Mouse (Mus musculus): ENCODE results near the gene Thrsp.

Gene Thrsp

GRCm38 (mm10) chr7:97418717-97419116 is 1.2 kb upstream of the Thrsp start:
- no peak for DNase-seq (ENCODE audit: low spot score)

GRCm38 (mm10) chr7:97416473-97416872 is 1.1 kb downstream of the Thrsp start:
- DNase-seq (ENCODE audit: low spot score) = no peak

- DNase-seq (ENCODE audit: low spot score) = no peak
These were observed 2.4 kb downstream of the Thrsp start for GRCm38 (mm10) chr7:97414915-97415687.

- DNase-seq (ENCODE audit: low spot score) = no peak
These were observed 3.1 kb downstream of the Thrsp start for GRCm38 (mm10) chr7:97414426-97414825.

GRCm38 (mm10) chr7:97413981-97414380 is 3.5 kb downstream of the Thrsp start:
- DNase-seq (ENCODE audit: low spot score) = no peak

GRCm38 (mm10) chr7:97411575-97411974 is 6.0 kb downstream of the Thrsp start:
- DNase-seq (ENCODE audit: low spot score) = no peak

- no peak for DNase-seq (ENCODE audit: low spot score)
These were observed 6.4 kb downstream of the Thrsp start for GRCm38 (mm10) chr7:97411106-97411505.

- DNase-seq (ENCODE audit: low spot score) = no peak
These were observed 10.4 kb downstream of the Thrsp start for GRCm38 (mm10) chr7:97407145-97407544.

- peak; percentile 71 for DNase-seq (ENCODE audit: low spot score)
These were observed 17.4 kb downstream of the Thrsp start, which contains the start of gene Ndufc2 for GRCm38 (mm10) chr7:97399960-97400715. Ndufc2 (plus strand) TSS chr7:97400003.

- DNase-seq (ENCODE audit: low spot score) = no peak
These were observed 18.6 kb downstream of the Thrsp start for GRCm38 (mm10) chr7:97398943-97399342.

GRCm38 (mm10) chr7:97394375-97394774 is 23.2 kb downstream of the Thrsp start:
- no peak for DNase-seq (ENCODE audit: low spot score)

- DNase-seq (ENCODE audit: low spot score) = no peak
These were observed 25.5 kb downstream of the Thrsp start for GRCm38 (mm10) chr7:97392079-97392445.

- no peak for DNase-seq (ENCODE audit: low spot score)
These were observed 26.0 kb downstream of the Thrsp start for GRCm38 (mm10) chr7:97391293-97392078.

- no peak for DNase-seq (ENCODE audit: low spot score)
These were observed 29.0 kb downstream of the Thrsp start for GRCm38 (mm10) chr7:97388541-97388940.

GRCm38 (mm10) chr7:97387561-97388147 is 29.9 kb downstream of the Thrsp start:
- no peak for DNase-seq (ENCODE audit: low spot score)

- DNase-seq (ENCODE audit: low spot score) = no peak
These were observed 30.6 kb downstream of the Thrsp start for GRCm38 (mm10) chr7:97386806-97387370.

- DNase-seq (ENCODE audit: low spot score) = no peak
These were observed 31.3 kb downstream of the Thrsp start for GRCm38 (mm10) chr7:97386106-97386805.

GRCm38 (mm10) chr7:97383496-97384132 is 33.9 kb downstream of the Thrsp start:
- DNase-seq (ENCODE audit: low spot score) = no peak

- no peak for DNase-seq (ENCODE audit: low spot score)
These were observed 34.9 kb downstream of the Thrsp start for GRCm38 (mm10) chr7:97382661-97383060.

GRCm38 (mm10) chr7:97380500-97381123 is 36.9 kb downstream of the Thrsp start:
- DNase-seq (ENCODE audit: low spot score) = no peak
